Mouse (Mus musculus) midbrain, embryonic 10.5 days (tissue): ENCODE results near the gene Hnrnpc. TPM values are rescaled to one million over a fixed set of nuclear protein-coding genes. Genes with fewer than 3 reads are reported as not detected.

Experiments used
- DNase-seq: peaks from one replicate; pipeline ENCODE4 v3.0.0-alpha.2; 2017; ENCODE audit warnings: low spot score
- H3K27ac ChIP-seq: fragments of 300-500 bp; sonication (generic); replicated peaks from 2 replicates; pipeline ENCODE4 v1.5.1; 2016; ENCODE audit warnings: mild to moderate bottlenecking
- H3K27me3 ChIP-seq: fragments of 300-500 bp; sonication (generic); 2 replicates; pipeline ENCODE4 v1.6.1; 2016; ENCODE audit warnings: low read depth, mild to moderate bottlenecking; ENCODE audit not compliant: poor library complexity, severe bottlenecking
- H3K36me3 ChIP-seq: fragments of 300-500 bp; sonication (generic); 2 replicates; pipeline ENCODE4 v1.6.1; 2016; ENCODE audit warnings: mild to moderate bottlenecking, moderate library complexity
- H3K4me1 ChIP-seq: fragments of 300-500 bp; sonication (generic); 2 replicates; pipeline ENCODE4 v1.6.1; 2016
- H3K4me3 ChIP-seq: fragments of 300-500 bp; sonication (generic); 2 replicates; pipeline ENCODE4 v1.5.1; 2016; ENCODE audit warnings: mild to moderate bottlenecking, moderate library complexity
- H3K9me3 ChIP-seq: fragments of 300-500 bp; sonication (generic); replicated peaks from 2 replicates; pipeline ENCODE4 v1.6.1; 2016; ENCODE audit warnings: mild to moderate bottlenecking
- WGBS: fragments of 180-500 bp; shearing (Covaris S2); methylation state at CpG from one replicate; pipeline ENCODE4 v1.1.7; 2016; 5-methylcytosine and 5-hydroxymethylcytosine counted together
- polyA plus RNA-seq: library from polyadenylated mRNA; unstranded; fragments of >200 nt; fragmentation: Nextera tagmentation; extraction: Ambion mirVana; gene quantifications from 2 replicates; pipeline ENCODE4 v1.2.1, GENCODE M21; 2016

Hnrnpc gene
- polyA plus RNA-seq, 1 experiment from 2014 or later: 930 TPM

DNA sequence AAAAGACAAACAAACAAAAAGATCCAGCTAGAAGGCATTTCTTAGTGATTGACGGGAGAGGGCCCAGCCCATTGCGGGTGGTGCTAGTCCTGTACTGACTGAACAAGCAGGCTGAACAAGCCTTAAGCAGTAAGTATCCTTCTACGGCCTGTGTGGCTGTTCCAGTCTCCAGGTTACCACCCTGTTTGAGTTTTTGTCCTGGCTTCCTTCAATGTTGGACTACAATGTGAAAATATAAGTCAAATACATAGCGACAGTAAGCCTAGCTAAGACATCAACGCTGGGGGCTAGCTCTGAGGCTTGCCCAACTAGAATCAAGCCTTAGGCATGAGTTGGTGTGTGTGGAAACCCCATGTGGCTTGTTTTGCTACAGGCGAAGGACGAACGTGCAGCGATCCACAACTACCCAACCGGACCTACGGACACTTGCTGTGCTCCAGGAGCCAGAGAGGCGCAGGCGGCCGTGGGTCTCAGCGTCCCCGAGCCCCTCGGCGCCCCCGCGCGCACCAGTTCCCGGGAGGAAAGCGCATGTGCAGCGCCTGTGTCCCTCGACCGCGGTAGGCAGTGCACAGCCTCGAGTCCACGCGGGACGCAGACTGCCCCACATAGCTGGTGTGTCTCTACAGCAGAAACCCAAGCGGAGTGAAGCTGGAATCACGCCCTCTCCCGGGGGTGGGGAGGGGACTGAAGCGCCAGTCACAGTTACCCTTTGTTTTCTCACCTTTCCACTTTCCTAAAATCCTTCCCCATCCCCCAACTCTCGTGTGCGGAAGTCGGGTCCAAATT, 15.2 kb upstream of the Hnrnpc start:
- H3K27me3 ChIP-seq: peaks cover 17% of the 10 kb centered on the region
- peaks cover 14% of the 10 kb centered on the region for H3K4me1 ChIP-seq
- H3K4me3 ChIP-seq: peak overlapping the region; percentile 70
- H3K36me3 ChIP-seq: no peaks in the 10 kb centered on the region
- H3K27ac ChIP-seq: peak overlapping the region; percentile 92
- WGBS: 1% methylated on average over 38 of the region's 38 CpGs
- H3K9me3 ChIP-seq: no peaks in the 10 kb centered on the region
- peak; percentile 75 for DNase-seq

GRCm38 (mm10) chr14:52118456-52118822, 14.6 kb upstream of the Hnrnpc start:
- 25% methylated on average over 8 of the region's 8 CpGs for WGBS
- Histone ChIP-seq H3K27ac (peak overlapping the region; percentile 92), H3K9me3 (no peaks in the 10 kb centered on the region), H3K4me3 (peak overlapping the region; percentile 70), H3K27me3 (peaks cover 17% of the 10 kb centered on the region), H3K36me3 (no peaks in the 10 kb centered on the region), H3K4me1 (peaks cover 14% of the 10 kb centered on the region)
- DNase-seq: peak; percentile 43

DNA sequence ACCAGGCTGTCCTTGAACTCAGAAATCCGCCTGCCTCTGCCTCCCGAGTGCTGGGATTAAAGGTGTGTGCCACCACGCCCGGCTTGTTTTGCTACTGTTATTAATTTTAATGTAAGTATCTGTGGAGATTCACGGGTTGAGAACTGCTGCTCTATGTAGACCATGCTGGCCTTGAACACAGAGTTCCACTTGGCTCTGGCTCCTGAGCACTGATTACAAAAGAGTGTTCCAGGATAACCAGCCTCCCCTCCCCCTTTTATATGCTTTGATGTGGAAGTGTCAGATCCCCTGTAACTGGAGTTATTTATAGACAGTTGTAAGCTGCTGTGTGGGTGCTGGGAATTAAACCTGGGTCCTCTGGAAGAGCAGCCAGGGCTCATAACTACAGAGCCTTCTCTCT, 13.4 kb upstream of the Hnrnpc start:
- H3K4me3 ChIP-seq: no peak overlapping the region
- no peaks in the 10 kb centered on the region for H3K36me3 ChIP-seq
- H3K27me3 ChIP-seq: peaks cover 17% of the 10 kb centered on the region
- no peak overlapping the region for H3K27ac ChIP-seq
- DNase-seq: no peak
- no peaks in the 10 kb centered on the region for H3K9me3 ChIP-seq
- WGBS: 91% methylated on average over 5 of the region's 5 CpGs
- peaks cover 14% of the 10 kb centered on the region for H3K4me1 ChIP-seq

DNA sequence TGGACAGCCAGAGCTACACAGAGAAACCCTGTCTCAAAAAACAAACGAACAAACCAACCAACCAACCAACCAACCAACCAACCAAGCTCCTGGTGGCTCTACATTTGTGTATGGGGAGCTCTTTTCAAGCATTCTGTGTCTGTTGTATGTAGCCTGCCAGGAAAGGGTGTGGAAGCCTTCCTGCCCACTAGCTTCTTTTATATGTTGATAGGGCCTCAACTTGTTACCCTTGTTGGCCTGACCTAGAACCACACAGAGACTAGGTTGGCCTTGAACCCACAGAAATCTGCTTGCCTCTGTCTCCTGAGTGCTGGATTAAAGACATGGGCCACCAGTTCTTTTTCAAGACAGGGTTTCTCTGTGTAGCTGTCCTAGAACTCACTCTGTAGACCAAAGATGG, 10.3 kb upstream of the Hnrnpc start:
- Histone ChIP-seq H3K36me3 (no peaks in the 10 kb centered on the region), H3K4me3 (no peak overlapping the region), H3K27ac (no peak overlapping the region), H3K4me1 (peaks cover 8% of the 10 kb centered on the region), H3K9me3 (no peaks in the 10 kb centered on the region), H3K27me3 (no peaks in the 10 kb centered on the region)
- DNase-seq: no peak
- 81% methylated on average over 1 of the region's 1 CpGs for WGBS

DNA sequence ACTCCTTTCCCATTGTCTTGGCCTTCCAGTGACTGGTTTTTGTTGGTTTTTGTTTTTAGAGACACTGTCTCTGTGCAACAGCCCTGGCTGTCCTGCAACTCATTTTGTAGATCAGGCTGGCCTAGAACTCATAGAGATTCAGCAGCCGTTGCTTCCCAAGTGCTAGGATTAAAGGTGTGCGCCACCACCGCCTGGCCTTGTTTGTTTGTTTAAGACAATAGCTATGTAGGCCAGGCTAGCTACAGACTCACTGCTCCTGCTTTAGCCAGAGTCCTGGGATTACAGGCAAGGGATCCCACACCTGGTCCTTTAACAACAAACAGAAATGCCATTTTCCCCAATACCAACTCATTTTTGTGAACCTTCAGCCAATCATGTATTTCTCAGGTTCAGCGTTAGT, 6.5 kb upstream of the Hnrnpc start, which contains the start of gene Rpgrip1:
Gene Rpgrip1 (plus strand): TSS at position 359 of the 400 bp plus-strand sequence.
- no peak for DNase-seq
- 87% methylated on average over 4 of the region's 4 CpGs for WGBS
- H3K27me3 ChIP-seq: no peaks in the 10 kb centered on the region
- peaks cover 5% of the 10 kb centered on the region for H3K4me1 ChIP-seq
- no peak within 1 kb of the TSS for H3K27ac ChIP-seq
- H3K4me3 ChIP-seq: no peak within 1 kb of the TSS
- H3K36me3 ChIP-seq: no peaks in the 10 kb centered on the region
- H3K9me3 ChIP-seq: no peaks in the 10 kb centered on the region

GRCm38 (mm10) chr14:52108025-52108424, 4.2 kb upstream of the Hnrnpc start:
- H3K4me1 ChIP-seq: peaks cover 9% of the 10 kb centered on the region
- H3K27ac ChIP-seq: no peak overlapping the region
- no peak for DNase-seq
- no peaks in the 10 kb centered on the region for H3K9me3 ChIP-seq
- no peaks in the 10 kb centered on the region for H3K36me3 ChIP-seq
- 82% methylated on average over 2 of the region's 2 CpGs for WGBS
- no peak overlapping the region for H3K4me3 ChIP-seq
- no peaks in the 10 kb centered on the region for H3K27me3 ChIP-seq

DNA sequence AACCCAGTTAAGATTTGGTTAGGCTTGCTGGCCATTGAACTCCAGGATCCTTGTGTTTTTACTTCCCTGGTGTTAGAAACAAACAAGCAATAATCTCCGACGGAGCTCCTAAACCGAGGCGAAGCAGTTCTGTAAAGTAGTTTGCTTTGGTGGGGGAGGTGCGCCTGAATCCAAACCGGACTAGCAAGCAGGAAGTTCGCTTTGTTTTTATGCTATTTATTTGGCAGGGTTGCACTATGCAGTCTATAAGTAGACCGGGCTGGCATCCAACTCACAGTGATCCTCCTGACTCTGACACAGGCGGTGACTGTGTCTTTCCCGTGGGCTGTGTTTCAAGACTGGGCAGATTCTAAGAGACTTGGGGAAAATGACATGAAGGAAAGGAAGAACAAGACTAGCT, 2.9 kb upstream of the Hnrnpc start:
- no peaks in the 10 kb centered on the region for H3K27me3 ChIP-seq
- peaks cover 21% of the 10 kb centered on the region for H3K4me1 ChIP-seq
- WGBS: 28% methylated on average over 10 of the region's 10 CpGs
- no peaks in the 10 kb centered on the region for H3K9me3 ChIP-seq
- peaks cover 7% of the 10 kb centered on the region for H3K36me3 ChIP-seq
- H3K27ac ChIP-seq: 0 out of 2 replicates have a peak overlapping the region, but pooled peaks have one; percentile 15
- no peak overlapping the region for H3K4me3 ChIP-seq
- no peak for DNase-seq

DNA sequence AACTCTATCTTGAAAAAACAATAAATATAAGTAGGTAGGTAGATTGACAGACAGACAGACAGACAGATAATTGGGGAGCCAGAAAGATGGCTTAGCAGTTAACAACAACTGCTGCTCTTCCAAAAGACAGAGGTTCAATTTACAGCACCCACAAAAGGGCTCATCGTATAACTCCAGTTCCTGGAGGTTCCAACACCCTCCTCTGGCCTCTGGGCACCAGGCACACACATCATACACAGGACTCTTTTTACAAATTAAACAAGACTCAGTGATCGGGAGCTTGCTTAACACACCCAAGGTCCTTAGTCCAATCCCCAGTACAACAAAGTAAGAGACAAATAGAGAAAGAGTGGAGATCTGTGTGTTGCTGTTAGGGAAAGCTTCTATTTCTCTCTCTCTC, 1.5 kb upstream of the Hnrnpc start:
- WGBS: 86% methylated on average over 2 of the region's 2 CpGs
- Histone ChIP-seq H3K36me3 (peaks cover 20% of the 10 kb centered on the region), H3K27ac (no peak overlapping the region), H3K27me3 (no peaks in the 10 kb centered on the region), H3K4me3 (no peak overlapping the region), H3K9me3 (no peaks in the 10 kb centered on the region), H3K4me1 (peaks cover 35% of the 10 kb centered on the region)
- DNase-seq: no peak

DNA sequence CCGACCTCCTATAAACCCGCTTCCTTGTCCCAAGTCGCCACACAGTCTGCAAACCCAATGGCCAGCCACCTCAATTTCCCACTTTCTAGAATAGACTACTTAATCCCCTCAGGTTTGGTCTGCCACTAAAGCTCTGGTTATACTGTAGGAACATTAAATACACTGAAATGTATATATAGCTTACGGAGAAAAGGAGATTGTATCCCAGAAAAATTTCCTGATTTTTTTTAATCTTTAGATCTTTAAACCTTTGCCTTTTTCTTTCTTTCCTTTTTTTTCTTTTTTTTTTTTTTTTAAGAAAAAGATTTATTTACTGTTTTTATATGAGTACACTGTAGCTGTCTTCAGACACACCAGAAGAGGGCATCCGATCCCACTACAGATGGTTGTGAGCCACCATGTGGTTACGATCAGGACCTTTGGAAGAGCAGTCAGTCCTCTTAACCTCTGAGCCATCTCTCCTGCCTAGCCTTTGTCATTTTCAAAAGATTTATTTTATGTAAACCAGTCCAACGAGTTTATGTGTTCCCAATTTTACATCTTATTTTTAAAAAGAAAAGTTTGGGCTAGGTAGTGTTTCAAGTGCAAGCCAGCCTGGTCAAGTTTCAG, 953 bp upstream of the Hnrnpc start:
- Histone ChIP-seq H3K27me3 (no peaks in the 10 kb centered on the region), H3K9me3 (no peaks in the 10 kb centered on the region), H3K36me3 (peaks cover 25% of the 10 kb centered on the region), H3K4me3 (peak overlapping the region; percentile 95), H3K4me1 (peaks cover 40% of the 10 kb centered on the region), H3K27ac (peak overlapping the region; percentile 91)
- WGBS: 42% methylated on average over 7 of the region's 7 CpGs
- DNase-seq: no peak

DNA sequence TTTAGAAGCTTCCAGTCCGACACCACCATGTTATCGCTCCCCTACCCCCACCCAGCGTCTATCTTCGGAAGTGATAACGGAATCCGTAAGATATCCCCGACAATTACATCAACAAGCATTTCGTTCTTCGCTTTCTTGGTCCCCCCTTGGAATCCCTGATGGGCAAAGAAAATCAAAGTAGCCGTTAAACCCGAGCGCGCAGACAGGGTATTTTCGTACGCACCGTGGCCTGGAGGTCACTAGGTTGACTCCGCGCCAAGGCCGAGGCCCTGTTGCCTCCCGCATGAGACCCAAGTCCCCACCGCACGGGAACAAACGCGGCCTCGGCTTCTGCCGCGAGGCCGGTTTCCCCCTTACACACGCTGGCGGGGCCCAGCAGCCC, 363 bp downstream of the Hnrnpc start:
- peaks cover 49% of the 10 kb centered on the region for H3K4me1 ChIP-seq
- peak overlapping the region; percentile 99 for H3K27ac ChIP-seq
- peaks cover 35% of the 10 kb centered on the region for H3K36me3 ChIP-seq
- H3K4me3 ChIP-seq: peak overlapping the region; percentile 95
- WGBS: under 1% methylated on average over 30 of the region's 30 CpGs
- no peaks in the 10 kb centered on the region for H3K27me3 ChIP-seq
- DNase-seq: no peak
- H3K9me3 ChIP-seq: no peaks in the 10 kb centered on the region

DNA sequence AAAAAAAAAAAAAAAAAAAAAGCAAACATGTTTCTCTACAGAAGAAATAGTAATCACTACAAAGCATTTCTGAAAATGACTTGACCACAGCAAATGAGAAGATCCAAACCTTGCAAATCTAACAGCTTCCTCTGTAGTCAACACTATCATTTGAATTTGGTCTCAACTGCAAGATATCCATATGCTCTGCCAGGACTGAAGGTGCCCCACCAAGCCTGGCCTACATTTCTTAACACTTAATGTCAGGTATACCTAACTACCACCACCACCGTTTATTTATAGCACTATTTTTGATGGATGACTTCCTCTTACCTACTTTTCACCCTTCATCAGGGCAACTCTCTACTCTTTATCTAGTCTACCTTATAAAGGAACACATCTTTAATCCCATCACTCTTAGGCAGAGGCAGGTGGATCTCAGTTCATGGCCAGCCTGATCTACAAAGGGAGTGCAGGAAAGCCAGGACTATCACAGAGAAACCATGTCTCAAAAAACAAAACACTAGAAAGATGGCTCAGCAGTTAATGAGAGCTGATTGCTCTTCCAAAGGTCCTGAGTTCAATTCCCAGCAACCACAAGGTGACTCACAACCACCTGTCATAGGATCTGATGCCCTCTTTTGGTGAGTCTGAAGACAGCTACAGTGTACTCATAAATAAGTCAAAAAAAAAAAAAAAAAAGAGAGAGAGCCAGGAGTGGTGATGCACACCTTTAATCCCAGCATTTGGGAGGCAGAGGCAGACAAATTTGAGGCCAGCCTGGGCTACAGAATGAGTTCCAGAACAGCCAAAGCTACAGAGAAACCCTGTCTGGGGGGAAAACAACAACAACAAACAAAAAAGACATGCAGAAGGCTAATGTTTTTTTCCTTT, 2.3 kb downstream of the Hnrnpc start:
- no peak overlapping the region for H3K27ac ChIP-seq
- peaks cover 46% of the 10 kb centered on the region for H3K4me1 ChIP-seq
- no peak for DNase-seq
- peak overlapping the region; percentile 95 for H3K4me3 ChIP-seq
- WGBS: 85% methylated on average over 1 of the region's 1 CpGs
- no peaks in the 10 kb centered on the region for H3K9me3 ChIP-seq
- H3K36me3 ChIP-seq: peaks cover 48% of the 10 kb centered on the region
- no peaks in the 10 kb centered on the region for H3K27me3 ChIP-seq

DNA sequence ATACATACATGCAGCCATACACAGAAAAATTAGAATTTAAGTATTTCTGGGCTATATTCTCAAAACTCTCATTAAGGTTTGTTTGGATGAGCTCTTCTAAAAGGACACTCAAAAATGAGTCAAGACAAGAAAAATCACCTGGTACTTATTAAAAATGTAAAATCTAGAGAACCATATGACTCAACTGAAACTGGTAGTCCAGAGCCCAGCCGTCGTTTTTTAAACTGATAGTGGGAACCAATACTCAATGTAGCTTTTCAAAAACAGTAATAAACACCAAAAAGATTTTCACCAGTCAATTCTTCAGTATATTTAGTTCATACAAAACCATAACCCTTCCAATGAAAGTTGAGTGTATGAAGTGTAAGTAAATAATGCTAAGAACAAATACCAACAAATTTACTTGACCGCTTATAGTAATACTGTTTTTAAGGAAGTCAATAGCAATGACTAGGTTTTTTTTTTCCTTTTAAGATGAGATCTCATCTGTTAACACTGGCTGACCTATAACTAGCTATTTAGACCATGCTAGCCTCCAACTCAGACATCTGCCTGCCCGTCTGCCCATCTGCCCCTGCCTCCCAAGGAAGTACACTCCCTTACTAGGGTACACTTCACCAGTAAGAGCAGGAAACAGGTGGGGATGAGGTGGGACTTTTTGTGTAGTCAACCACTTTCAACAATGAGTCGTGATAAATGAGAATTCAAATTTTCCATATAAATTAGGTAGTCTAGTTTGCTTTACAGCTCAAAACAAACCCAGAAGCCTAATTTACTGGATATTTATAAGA, 3.5 kb downstream of the Hnrnpc start:
- Histone ChIP-seq H3K27me3 (no peaks in the 10 kb centered on the region), H3K27ac (no peak overlapping the region), H3K4me1 (peaks cover 44% of the 10 kb centered on the region), H3K9me3 (no peaks in the 10 kb centered on the region), H3K4me3 (peak overlapping the region; percentile 95; the same call in 1 of the 2 replicates), H3K36me3 (peaks cover 59% of the 10 kb centered on the region)
- no peak for DNase-seq
- WGBS: 88% methylated on average over 5 of the region's 5 CpGs
